7 mouse cellular contexts compared by ENCODE assay signal in the genomic region with DNA sequence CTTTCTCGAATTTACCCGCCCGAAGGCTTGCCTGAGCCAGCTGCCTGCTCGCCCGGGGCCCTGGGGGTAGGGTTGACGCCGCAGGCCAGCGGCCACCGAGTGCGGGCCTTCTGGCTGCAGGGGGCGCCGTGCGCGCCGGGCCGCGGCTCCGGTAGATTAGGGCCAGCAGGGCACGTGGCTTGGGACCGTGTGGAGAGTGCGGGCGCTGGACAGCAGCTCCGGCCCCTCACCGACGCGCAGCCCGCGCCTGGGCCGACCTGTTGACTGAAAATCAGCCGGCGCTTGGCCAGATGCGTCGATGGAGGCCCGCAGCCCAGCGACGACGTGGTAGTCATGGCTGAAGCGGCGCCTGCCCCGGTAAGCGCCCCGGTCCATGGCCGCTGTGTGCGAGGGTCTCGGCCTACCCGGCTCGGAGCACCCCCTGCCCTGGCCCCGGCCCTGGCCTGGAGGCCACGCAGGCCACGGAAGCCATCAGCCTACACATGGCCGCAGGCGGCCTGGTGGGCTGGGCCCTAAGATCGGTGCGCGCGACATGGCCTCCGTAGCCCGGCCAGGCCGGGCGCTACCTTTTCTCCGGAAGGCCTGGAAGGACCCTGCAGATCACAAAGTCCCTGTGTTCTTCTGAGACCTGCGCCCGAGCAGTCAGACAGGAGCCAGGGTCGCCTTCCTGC. TPM values are rescaled to one million over a fixed set of nuclear protein-coding genes. Genes with fewer than 3 reads are reported as not detected.
DNase-seq lines count a peak whose midpoint lies in the region; ATAC-seq lines count a peak whose summit lies in the region.

No protein-coding gene starts in this region.

- no peaks in the 10 kb centered on the region for H3K9me3 ChIP-seq in intestine, embryonic 15.5 days
- no peaks in the 10 kb centered on the region for H3K9me3 ChIP-seq in limb, embryonic 13.5 days
- no peaks in the 10 kb centered on the region for H3K9me3 ChIP-seq in midbrain, embryonic 13.5 days

- ATAC-seq in intestine, embryonic 15.5 days = peak; percentile 94
- ATAC-seq in limb, embryonic 13.5 days (ENCODE audit: low FRiP score, low read depth) = peak; percentile 91
- peak; percentile 93 for ATAC-seq in midbrain, embryonic 13.5 days

- peak; percentile 86 for DNase-seq in adrenal gland, postnatal 14 days
- peak; percentile 52 for DNase-seq in embryo, embryonic 11.5 days (ENCODE audit: low read depth, low spot score)
- DNase-seq in gastrocnemius, postnatal 4 days (ENCODE audit: low spot score in 2 of 2) = peak; percentile 71 to 76
- DNase-seq in spleen, adult 18-20 months = peak; percentile 49 to 66

- H3K4me1 ChIP-seq in intestine, embryonic 15.5 days (replicated peaks) = 0 out of 2 replicates have a peak, but pooled peaks cover 8% of the 10 kb centered on the region
- peaks cover 13% of the 10 kb centered on the region for H3K4me1 ChIP-seq in limb, embryonic 13.5 days
- H3K4me1 ChIP-seq in midbrain, embryonic 13.5 days (replicated peaks) = peaks cover 12% of the 10 kb centered on the region

- peak overlapping the region; percentile 47 for H3K4me3 ChIP-seq in intestine, embryonic 15.5 days (replicated peaks)
- H3K4me3 ChIP-seq in limb, embryonic 13.5 days = peak overlapping the region; percentile 53
- peak overlapping the region; percentile 44 for H3K4me3 ChIP-seq in midbrain, embryonic 13.5 days (replicated peaks)

- WGBS in intestine, embryonic 15.5 days = 12% methylated on average over 61 of the region's 64 CpGs
- 9% methylated on average over 64 of the region's 64 CpGs for WGBS in limb, embryonic 13.5 days
- WGBS in midbrain, embryonic 13.5 days = 9% methylated on average over 64 of the region's 64 CpGs

- H3K27me3 ChIP-seq in intestine, embryonic 15.5 days (replicated peaks) = no peaks in the 10 kb centered on the region
- H3K27me3 ChIP-seq in limb, embryonic 13.5 days = no peaks in the 10 kb centered on the region
- H3K27me3 ChIP-seq in midbrain, embryonic 13.5 days = peaks cover 4% of the 10 kb centered on the region; the same call in 1 of the 2 replicates

- peak overlapping the region; percentile 64 for H3K9ac ChIP-seq in intestine, embryonic 15.5 days
- peak overlapping the region; percentile 86 for H3K9ac ChIP-seq in limb, embryonic 13.5 days
- peak overlapping the region; percentile 62 for H3K9ac ChIP-seq in midbrain, embryonic 13.5 days (replicated peaks)

- H3K4me2 ChIP-seq in intestine, embryonic 15.5 days (replicated peaks) = peak overlapping the region; percentile 91
- H3K4me2 ChIP-seq in limb, embryonic 13.5 days (replicated peaks) = peak overlapping the region; percentile 81
- H3K4me2 ChIP-seq in midbrain, embryonic 13.5 days (replicated peaks) = peak overlapping the region; percentile 69

- H3K27ac ChIP-seq in intestine, embryonic 15.5 days = no peak overlapping the region; the same call in 1 of the 2 replicates
- H3K27ac ChIP-seq in limb, embryonic 13.5 days = peak overlapping the region; percentile 84
- H3K27ac ChIP-seq in midbrain, embryonic 13.5 days = no peak overlapping the region

- H3K36me3 ChIP-seq in intestine, embryonic 15.5 days = 0 out of 2 replicates have a peak, but pooled peaks cover 7% of the 10 kb centered on the region
- H3K36me3 ChIP-seq in limb, embryonic 13.5 days = peaks cover 21% of the 10 kb centered on the region
- peaks cover 8% of the 10 kb centered on the region; the same call in 1 of the 2 replicates for H3K36me3 ChIP-seq in midbrain, embryonic 13.5 days

RNA-seq across cellular contexts. Expression of a gene that starts 10.0 kb away (rescaled TPM):
- 5.8 and 10.1 TPM in 2 replicates for total RNA-seq in adrenal gland, postnatal 14 days (2021)
- 1 to 10 TPM; 5.5 to 8.0 TPM for total RNA-seq in gastrocnemius, postnatal 4 days (2021)
- polyA plus RNA-seq in intestine, embryonic 15.5 days (2015; fragmentation: Nextera tagmentation; extraction: Ambion mirVana) = 9.1 and 9.4 TPM in 2 replicates
- 13.4 and 17.5 TPM in 2 replicates for polyA plus RNA-seq in limb, embryonic 13.5 days (2015; fragmentation: Nextera tagmentation; extraction: Ambion mirVana)
- 13.9 and 14.6 TPM in 2 replicates for polyA plus RNA-seq in midbrain, embryonic 13.5 days (2015; fragmentation: Nextera tagmentation; extraction: Ambion mirVana)

RNA-seq across cellular contexts. Expression of a gene that starts 22.9 kb away (rescaled TPM):
- total RNA-seq in adrenal gland, postnatal 14 days (2021) = 14.7 and 15.8 TPM in 2 replicates
- total RNA-seq in gastrocnemius, postnatal 4 days (2021) = 10 to 100 TPM; 13.0 to 14.5 TPM
- 11.8 and 12.4 TPM in 2 replicates for polyA plus RNA-seq in intestine, embryonic 15.5 days (2015; fragmentation: Nextera tagmentation; extraction: Ambion mirVana)
- polyA plus RNA-seq in limb, embryonic 13.5 days (2015; fragmentation: Nextera tagmentation; extraction: Ambion mirVana) = 21.4 and 23.2 TPM in 2 replicates
- 21.0 and 22.2 TPM in 2 replicates for polyA plus RNA-seq in midbrain, embryonic 13.5 days (2015; fragmentation: Nextera tagmentation; extraction: Ambion mirVana)
